Mouse (Mus musculus) cortical plate, adult 2 months (tissue): ENCODE measurements around the gene Eif5a2.

ENCODE experiments used
- CTCF ChIP-seq: fragments of 200-500 bp; IDR thresholded peaks from 2 replicates; pipeline ENCODE4 v1.5.1; 2011; ENCODE audit warnings: mild to moderate bottlenecking, control low read depth, low read length; ENCODE audit not compliant: insufficient read depth; ENCODE audit errors: extremely low read depth
- POLR2A ChIP-seq: fragments of 200-500 bp; IDR thresholded peaks from 2 replicates; pipeline ENCODE4 v1.6.1; 2011; ENCODE audit warnings: mild to moderate bottlenecking, low read length, control low read depth; ENCODE audit not compliant: insufficient read depth; ENCODE audit errors: extremely low read depth

GRCm38 (mm10) chr3:28794835-28795234 lies 13.8 kb downstream of the Eif5a2 start:
- TF ChIP-seq POLR2A (no peak), CTCF (no peak)
